Mouse (Mus musculus): ENCODE data around the gene Spock1. TPM values are rescaled to one million over a fixed set of nuclear protein-coding genes. Genes with fewer than 3 reads are reported as not detected.

Spock1 gene
- polyA plus RNA-seq, 1 experiment from 2014 or later, result 31.2 TPM

GRCm38 (mm10) chr13:57623909-57624481 lies 284.1 kb downstream of the Spock1 start:
- Histone ChIP-seq H3K9ac (ENCODE audit: low read length) (no peak overlapping the region), H3K27me3 (replicated peaks; ENCODE audit: control insufficient read depth, insufficient read depth, low read length) (no peaks in the 10 kb centered on the region), H3K36me3 (ENCODE audit: control insufficient read depth, insufficient read depth, low read length) (no peaks in the 10 kb centered on the region), H3K4me2 (ENCODE audit: low read length) (no peak overlapping the region), H3K9me3 (replicated peaks; ENCODE audit: control insufficient read depth, low read length) (0 out of 2 replicates have a peak, but pooled peaks cover 11% of the 10 kb centered on the region), H3K27ac (ENCODE audit: low read depth, low read length) (no peak overlapping the region), H3K4me3 (ENCODE audit: low read depth, low read length) (no peak overlapping the region), H3K4me1 (ENCODE audit: control insufficient read depth, insufficient read depth, low read length) (no peaks in the 10 kb centered on the region)
- no peak for ATAC-seq
- DNase-seq (ENCODE audit: low spot score), result no peak
- 55% methylated on average over 7 of the region's 7 CpGs for WGBS

DNA sequence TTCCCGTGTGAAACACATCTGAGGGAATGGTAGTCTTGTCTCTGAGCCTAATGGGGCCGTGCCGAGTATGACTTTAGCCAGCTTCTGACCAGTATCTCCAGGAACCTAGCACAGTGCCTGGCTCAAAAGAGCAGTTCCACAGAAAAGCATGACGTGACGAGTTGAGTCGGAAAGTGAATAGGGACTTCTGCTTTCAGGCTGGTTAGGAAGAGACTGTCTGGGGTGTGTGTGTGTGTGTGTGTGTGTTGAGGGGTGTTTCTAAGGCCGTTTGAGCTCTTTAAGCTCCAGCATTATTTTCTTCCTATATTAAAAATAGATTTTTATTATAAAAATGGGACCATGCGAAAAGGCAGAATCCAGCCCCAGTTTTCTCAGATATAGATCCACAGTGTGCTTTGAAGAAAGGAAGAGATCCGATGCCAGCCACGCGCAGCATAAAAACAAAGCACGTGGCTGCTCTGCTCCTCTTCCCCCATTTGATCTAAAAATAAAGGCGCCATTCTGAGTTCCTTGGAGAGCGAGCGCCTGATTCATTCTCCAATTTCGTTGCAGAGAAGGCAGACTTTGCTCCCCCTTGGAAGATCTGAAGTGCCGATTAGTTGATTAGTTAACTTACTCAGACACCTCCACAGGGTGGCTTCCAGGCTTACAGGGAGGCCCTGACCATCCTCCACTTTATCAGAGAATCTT lies 288.9 kb downstream of the Spock1 start:
- no peak overlapping the region for H3K4me2 ChIP-seq (ENCODE audit: low read length)
- DNase-seq (ENCODE audit: low spot score), result no peak
- WGBS, result 78% methylated on average over 17 of the region's 17 CpGs
- 0 out of 2 replicates have a peak, but pooled peaks cover 11% of the 10 kb centered on the region for H3K9me3 ChIP-seq (replicated peaks; ENCODE audit: control insufficient read depth, low read length)
- ATAC-seq, result no peak
- H3K36me3 ChIP-seq (ENCODE audit: control insufficient read depth, insufficient read depth, low read length), result no peaks in the 10 kb centered on the region
- H3K27ac ChIP-seq (ENCODE audit: low read depth, low read length), result no peak overlapping the region
- H3K4me1 ChIP-seq (ENCODE audit: control insufficient read depth, insufficient read depth, low read length), result no peaks in the 10 kb centered on the region
- no peaks in the 10 kb centered on the region for H3K27me3 ChIP-seq (replicated peaks; ENCODE audit: control insufficient read depth, insufficient read depth, low read length)
- no peak overlapping the region for H3K4me3 ChIP-seq (ENCODE audit: low read depth, low read length)
- no peak overlapping the region for H3K9ac ChIP-seq (ENCODE audit: low read length)

- no peak for ATAC-seq
- H3K27ac ChIP-seq (ENCODE audit: low read depth, low read length), result no peak overlapping the region
- no peak for DNase-seq (ENCODE audit: low spot score)
- no peaks in the 10 kb centered on the region for H3K36me3 ChIP-seq (ENCODE audit: control insufficient read depth, insufficient read depth, low read length)
- no peak overlapping the region for H3K9ac ChIP-seq (ENCODE audit: low read length)
- H3K4me2 ChIP-seq (ENCODE audit: low read length), result no peak overlapping the region
- 78% methylated on average over 11 of the region's 11 CpGs for WGBS
- H3K9me3 ChIP-seq (replicated peaks; ENCODE audit: control insufficient read depth, low read length), result peaks cover 4% of the 10 kb centered on the region; the same call in 1 of the 2 replicates
- H3K4me1 ChIP-seq (ENCODE audit: control insufficient read depth, insufficient read depth, low read length), result peaks cover 6% of the 10 kb centered on the region
- no peak overlapping the region for H3K4me3 ChIP-seq (ENCODE audit: low read depth, low read length)
- H3K27me3 ChIP-seq (replicated peaks; ENCODE audit: control insufficient read depth, insufficient read depth, low read length), result no peaks in the 10 kb centered on the region
Observed at GRCm38 (mm10) chr13:57611326-57612171, 296.6 kb downstream of the Spock1 start.

DNA sequence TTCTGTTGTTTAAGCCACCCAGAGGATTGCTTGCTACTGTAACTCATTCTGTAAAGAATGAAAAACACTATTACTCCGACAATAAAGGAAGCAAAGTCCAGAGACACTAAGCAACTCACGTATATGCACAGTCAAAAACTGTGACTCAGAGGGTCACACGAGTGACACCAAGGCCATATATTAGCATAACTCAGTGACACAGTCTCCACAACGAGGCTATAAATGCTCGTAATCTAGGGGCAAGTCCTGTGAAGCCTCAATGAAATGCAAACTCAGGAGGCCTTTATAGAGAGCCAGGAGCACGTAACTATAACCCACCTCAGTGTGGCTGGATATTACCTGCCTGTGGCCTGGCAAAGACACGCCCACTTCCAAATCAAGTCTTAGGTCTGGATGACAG lies 298.2 kb downstream of the Spock1 start:
- Histone ChIP-seq H3K4me2 (ENCODE audit: low read length) (no peak overlapping the region), H3K9me3 (replicated peaks; ENCODE audit: control insufficient read depth, low read length) (peaks cover 4% of the 10 kb centered on the region; the same call in 1 of the 2 replicates), H3K4me3 (ENCODE audit: low read depth, low read length) (no peak overlapping the region), H3K27ac (ENCODE audit: low read depth, low read length) (no peak overlapping the region), H3K4me1 (ENCODE audit: control insufficient read depth, insufficient read depth, low read length) (peaks cover 6% of the 10 kb centered on the region), H3K9ac (ENCODE audit: low read length) (no peak overlapping the region), H3K36me3 (ENCODE audit: control insufficient read depth, insufficient read depth, low read length) (no peaks in the 10 kb centered on the region), H3K27me3 (replicated peaks; ENCODE audit: control insufficient read depth, insufficient read depth, low read length) (no peaks in the 10 kb centered on the region)
- no peak for ATAC-seq
- no peak for DNase-seq (ENCODE audit: low spot score)
- 89% methylated on average over 7 of the region's 7 CpGs for WGBS

DNA sequence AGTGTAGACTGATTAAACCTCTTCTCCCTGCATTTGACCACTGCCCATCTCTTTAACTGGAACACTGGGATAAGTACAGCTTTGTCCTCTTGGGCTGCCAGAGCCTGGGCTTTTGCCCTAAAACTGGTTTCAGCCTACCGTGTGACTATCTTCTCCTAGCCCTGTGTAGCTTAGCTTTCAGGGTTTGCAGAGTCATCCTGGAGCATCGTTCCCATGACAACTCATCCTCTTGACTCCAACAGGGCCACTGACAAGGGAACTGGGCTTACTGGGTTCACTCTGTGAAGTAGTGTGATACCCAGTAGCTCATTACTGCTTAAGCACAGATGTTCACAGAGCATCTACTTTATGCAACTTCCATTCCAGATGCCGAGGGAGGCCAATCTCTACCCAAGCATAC lies 303.7 kb downstream of the Spock1 start:
- H3K4me3 ChIP-seq (ENCODE audit: low read depth, low read length), result no peak overlapping the region
- 74% methylated on average over 3 of the region's 3 CpGs for WGBS
- DNase-seq (ENCODE audit: low spot score), result no peak
- 0 out of 2 replicates have a peak overlapping the region, but pooled peaks have one; percentile 55 for H3K27ac ChIP-seq (ENCODE audit: low read depth, low read length)
- peaks cover 7% of the 10 kb centered on the region; the same call in 1 of the 2 replicates for H3K27me3 ChIP-seq (replicated peaks; ENCODE audit: control insufficient read depth, insufficient read depth, low read length)
- no peaks in the 10 kb centered on the region for H3K36me3 ChIP-seq (ENCODE audit: control insufficient read depth, insufficient read depth, low read length)
- no peak for ATAC-seq
- H3K9me3 ChIP-seq (replicated peaks; ENCODE audit: control insufficient read depth, low read length), result peaks cover 4% of the 10 kb centered on the region; the same call in 1 of the 2 replicates
- H3K4me2 ChIP-seq (ENCODE audit: low read length), result no peak overlapping the region
- no peak overlapping the region for H3K9ac ChIP-seq (ENCODE audit: low read length)
- H3K4me1 ChIP-seq (ENCODE audit: control insufficient read depth, insufficient read depth, low read length), result peaks cover 15% of the 10 kb centered on the region

- WGBS, result 2% methylated on average over 8 of the region's 8 CpGs
- ATAC-seq, result peak; percentile 93
- H3K27me3 ChIP-seq (replicated peaks; ENCODE audit: control insufficient read depth, insufficient read depth, low read length), result peaks cover 7% of the 10 kb centered on the region; the same call in 1 of the 2 replicates
Observed at GRCm38 (mm10) chr13:57603226-57603625, 304.9 kb downstream of the Spock1 start.

DNA sequence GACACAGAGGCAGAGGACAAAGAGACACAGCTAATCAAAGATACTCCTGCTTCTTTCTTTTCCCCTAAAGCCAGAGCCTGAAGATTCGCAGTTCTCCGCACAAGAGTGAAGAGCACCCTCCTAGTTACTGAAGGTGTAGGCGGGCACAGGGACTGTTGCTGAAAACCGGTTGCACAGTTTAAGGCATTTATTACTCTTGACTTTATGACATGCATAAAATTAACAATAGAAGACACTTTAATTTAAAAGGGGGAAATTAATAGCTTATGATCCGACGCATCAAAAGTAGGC lies 312.4 kb downstream of the Spock1 start:
- peak overlapping the region; percentile 83 for H3K27ac ChIP-seq (ENCODE audit: low read depth, low read length)
- H3K9me3 ChIP-seq (replicated peaks; ENCODE audit: control insufficient read depth, low read length), result no peaks in the 10 kb centered on the region
- WGBS, result 74% methylated on average over 6 of the region's 6 CpGs
- peaks cover 13% of the 10 kb centered on the region for H3K4me1 ChIP-seq (ENCODE audit: control insufficient read depth, insufficient read depth, low read length)
- peaks cover under 1% of the 10 kb centered on the region; the same call in 1 of the 2 replicates for H3K27me3 ChIP-seq (replicated peaks; ENCODE audit: control insufficient read depth, insufficient read depth, low read length)
- peak overlapping the region; percentile 10; the same call in 1 of the 2 replicates for H3K9ac ChIP-seq (ENCODE audit: low read length)
- H3K36me3 ChIP-seq (ENCODE audit: control insufficient read depth, insufficient read depth, low read length), result no peaks in the 10 kb centered on the region
- no peak overlapping the region for H3K4me3 ChIP-seq (ENCODE audit: low read depth, low read length)
- peak overlapping the region; percentile 18 for H3K4me2 ChIP-seq (ENCODE audit: low read length)
- ATAC-seq, result no peak; the same call in 1 of the 2 replicates
- DNase-seq (ENCODE audit: low spot score), result no peak

More at GRCm38 (mm10) chr13:57603226-57603625, 304.9 kb downstream of the Spock1 start:
- Histone ChIP-seq H3K9ac (ENCODE audit: low read length) (no peak overlapping the region), H3K27ac (ENCODE audit: low read depth, low read length) (peak overlapping the region; percentile 55), H3K9me3 (replicated peaks; ENCODE audit: control insufficient read depth, low read length) (no peaks in the 10 kb centered on the region), H3K4me3 (ENCODE audit: low read depth, low read length) (no peak overlapping the region), H3K36me3 (ENCODE audit: control insufficient read depth, insufficient read depth, low read length) (no peaks in the 10 kb centered on the region), H3K4me1 (ENCODE audit: control insufficient read depth, insufficient read depth, low read length) (peaks cover 15% of the 10 kb centered on the region), H3K4me2 (ENCODE audit: low read length) (no peak overlapping the region)
- peak; percentile 94 for DNase-seq (ENCODE audit: low spot score)

- H3K4me3 ChIP-seq (ENCODE audit: low read depth, low read length), result no peak overlapping the region
- DNase-seq (ENCODE audit: low spot score), result peak; percentile 93
- no peaks in the 10 kb centered on the region for H3K9me3 ChIP-seq (replicated peaks; ENCODE audit: control insufficient read depth, low read length)
- peak overlapping the region; percentile 83 for H3K27ac ChIP-seq (ENCODE audit: low read depth, low read length)
- H3K9ac ChIP-seq (ENCODE audit: low read length), result peak overlapping the region; percentile 10; the same call in 1 of the 2 replicates
- H3K27me3 ChIP-seq (replicated peaks; ENCODE audit: control insufficient read depth, insufficient read depth, low read length), result no peaks in the 10 kb centered on the region; the same call in 1 of the 2 replicates
- 16% methylated on average over 15 of the region's 15 CpGs for WGBS
- H3K4me1 ChIP-seq (ENCODE audit: control insufficient read depth, insufficient read depth, low read length), result peaks cover 13% of the 10 kb centered on the region
- no peaks in the 10 kb centered on the region for H3K36me3 ChIP-seq (ENCODE audit: control insufficient read depth, insufficient read depth, low read length)
- peak; percentile 95 for ATAC-seq
- H3K4me2 ChIP-seq (ENCODE audit: low read length), result peak overlapping the region; percentile 18
Observed at GRCm38 (mm10) chr13:57595032-57595760, 312.9 kb downstream of the Spock1 start.

Data from forebrain, embryonic 14.5 days (tissue).